Mouse (Mus musculus): ENCODE data around the gene Fadd. TPM values are rescaled to one million over a fixed set of nuclear protein-coding genes. Genes with fewer than 3 reads are reported as not detected.
A peak's percentile ranks its signal among the peaks of the same experiment; 100 is the strongest.

The Fadd gene
- 9.3 and 10.8 TPM in 2 replicates for polyA plus RNA-seq (2012; rRNA removed)
- 9.6 and 11.0 TPM in 2 replicates for polyA plus RNA-seq (2014; fragmentation: Nextera tagmentation; extraction: Ambion mirVana)

- H3K9ac ChIP-seq (ENCODE audit: low read depth, low read length, severe bottlenecking) = peak within 1 kb of the TSS; percentile 80
- 2% methylated on average over 34 of the region's 34 CpGs for WGBS
- DNase-seq (ENCODE audit: low spot score) = peak; percentile 94
Measured at GRCm38 (mm10) chr7:144582284-144582980, at the start of gene Fadd. Gene Fadd, minus strand, starts transcription at chr7:144582463.

GRCm38 (mm10) chr7:144630622-144631021, 48.4 kb upstream of the Fadd start:
- Histone ChIP-seq H3K9ac (ENCODE audit: low read depth, low read length, severe bottlenecking) (no peak overlapping the region), H3K4me3 (replicated peaks; ENCODE audit: low read length) (no peak overlapping the region), H3K4me2 (replicated peaks; ENCODE audit: low read depth, low read length, severe bottlenecking) (no peak overlapping the region), H3K27me3 (ENCODE audit: control insufficient read depth, insufficient read depth, low read length) (no peaks in the 10 kb centered on the region), H3K9me3 (ENCODE audit: control insufficient read depth, low read length) (no peaks in the 10 kb centered on the region), H3K4me1 (ENCODE audit: control insufficient read depth, insufficient read depth, low read length) (peaks cover 6% of the 10 kb centered on the region; the same call in 1 of the 2 replicates), H3K36me3 (ENCODE audit: control insufficient read depth, insufficient read depth, low read length) (no peaks in the 10 kb centered on the region), H3K27ac (replicated peaks; ENCODE audit: low read depth, low read length) (no peak overlapping the region)
- TF ChIP-seq POLR2A (IDR thresholded peaks at IDR 0.05; ENCODE audit: borderline replicate concordance, extremely low read depth, insufficient read depth, insufficient read length) = no peak
- ATAC-seq (ENCODE audit: low FRiP score, low read depth) (no peak), DNase-seq (ENCODE audit: low spot score) (no peak)
- WGBS = 73% methylated on average over 3 of the region's 3 CpGs

More at GRCm38 (mm10) chr7:144582284-144582980, at the start of gene Fadd:
- peak within 1 kb of the TSS; percentile 76 for H3K4me2 ChIP-seq (replicated peaks; ENCODE audit: low read depth, low read length, severe bottlenecking)
- peak within 1 kb of the TSS; percentile 81 for H3K27ac ChIP-seq (replicated peaks; ENCODE audit: low read depth, low read length)
- ATAC-seq (ENCODE audit: low FRiP score, low read depth) = peak; percentile 89
- H3K36me3 ChIP-seq (ENCODE audit: control insufficient read depth, insufficient read depth, low read length) = peaks cover 15% of the 10 kb centered on the region; the same call in 1 of the 2 replicates
- H3K9me3 ChIP-seq (ENCODE audit: control insufficient read depth, low read length) = no peaks in the 10 kb centered on the region
- no peaks in the 10 kb centered on the region for H3K27me3 ChIP-seq (ENCODE audit: control insufficient read depth, insufficient read depth, low read length)
- 0 out of 2 replicates have a peak, but pooled peaks have one; percentile 4 for TF ChIP-seq POLR2A (IDR thresholded peaks at IDR 0.05; ENCODE audit: borderline replicate concordance, extremely low read depth, insufficient read depth, insufficient read length)
- H3K4me1 ChIP-seq (ENCODE audit: control insufficient read depth, insufficient read depth, low read length) = peaks cover 13% of the 10 kb centered on the region
- H3K4me3 ChIP-seq (replicated peaks; ENCODE audit: low read length) = peak within 1 kb of the TSS; percentile 91

GRCm38 (mm10) chr7:144628334-144628915, 46.2 kb upstream of the Fadd start:
- no peak for DNase-seq (ENCODE audit: low spot score)
- Histone ChIP-seq H3K9ac (ENCODE audit: low read depth, low read length, severe bottlenecking) (no peak overlapping the region; the same call in 1 of the 2 replicates), H3K36me3 (ENCODE audit: control insufficient read depth, insufficient read depth, low read length) (no peaks in the 10 kb centered on the region), H3K9me3 (ENCODE audit: control insufficient read depth, low read length) (no peaks in the 10 kb centered on the region), H3K27ac (replicated peaks; ENCODE audit: low read depth, low read length) (no peak overlapping the region), H3K4me1 (ENCODE audit: control insufficient read depth, insufficient read depth, low read length) (peaks cover 6% of the 10 kb centered on the region; the same call in 1 of the 2 replicates), H3K4me3 (replicated peaks; ENCODE audit: low read length) (no peak overlapping the region), H3K4me2 (replicated peaks; ENCODE audit: low read depth, low read length, severe bottlenecking) (no peak overlapping the region), H3K27me3 (ENCODE audit: control insufficient read depth, insufficient read depth, low read length) (no peaks in the 10 kb centered on the region)
- no peak for TF ChIP-seq POLR2A (IDR thresholded peaks at IDR 0.05; ENCODE audit: borderline replicate concordance, extremely low read depth, insufficient read depth, insufficient read length)
- WGBS = 35% methylated on average over 3 of the region's 3 CpGs
- no peak for ATAC-seq (ENCODE audit: low FRiP score, low read depth)

- no peaks in the 10 kb centered on the region for H3K9me3 ChIP-seq (ENCODE audit: control insufficient read depth, low read length)
- no peak overlapping the region for H3K4me3 ChIP-seq (replicated peaks; ENCODE audit: low read length)
- H3K27me3 ChIP-seq (ENCODE audit: control insufficient read depth, insufficient read depth, low read length) = no peaks in the 10 kb centered on the region
- H3K36me3 ChIP-seq (ENCODE audit: control insufficient read depth, insufficient read depth, low read length) = no peaks in the 10 kb centered on the region
- no peak overlapping the region for H3K4me2 ChIP-seq (replicated peaks; ENCODE audit: low read depth, low read length, severe bottlenecking)
- 33% methylated on average over 13 of the region's 13 CpGs for WGBS
- no peak overlapping the region for H3K27ac ChIP-seq (replicated peaks; ENCODE audit: low read depth, low read length)
- ATAC-seq (ENCODE audit: low FRiP score, low read depth) (no peak), DNase-seq (ENCODE audit: low spot score) (no peak)
- H3K4me1 ChIP-seq (ENCODE audit: control insufficient read depth, insufficient read depth, low read length) = peaks cover 6% of the 10 kb centered on the region; the same call in 1 of the 2 replicates
- no peak for TF ChIP-seq POLR2A (IDR thresholded peaks at IDR 0.05; ENCODE audit: borderline replicate concordance, extremely low read depth, insufficient read depth, insufficient read length)
- H3K9ac ChIP-seq (ENCODE audit: low read depth, low read length, severe bottlenecking) = no peak overlapping the region; the same call in 1 of the 2 replicates
Measured at GRCm38 (mm10) chr7:144627606-144628333, 45.5 kb upstream of the Fadd start.

- ATAC-seq (ENCODE audit: low FRiP score, low read depth) (no peak), DNase-seq (ENCODE audit: low spot score) (no peak)
- Histone ChIP-seq H3K4me2 (replicated peaks; ENCODE audit: low read depth, low read length, severe bottlenecking) (no peak overlapping the region), H3K9ac (ENCODE audit: low read depth, low read length, severe bottlenecking) (no peak overlapping the region), H3K27me3 (ENCODE audit: control insufficient read depth, insufficient read depth, low read length) (no peaks in the 10 kb centered on the region), H3K4me3 (replicated peaks; ENCODE audit: low read length) (no peak overlapping the region), H3K4me1 (ENCODE audit: control insufficient read depth, insufficient read depth, low read length) (peaks cover 6% of the 10 kb centered on the region; the same call in 1 of the 2 replicates), H3K27ac (replicated peaks; ENCODE audit: low read depth, low read length) (no peak overlapping the region), H3K9me3 (ENCODE audit: control insufficient read depth, low read length) (no peaks in the 10 kb centered on the region), H3K36me3 (ENCODE audit: control insufficient read depth, insufficient read depth, low read length) (no peaks in the 10 kb centered on the region)
- no peak for TF ChIP-seq POLR2A (IDR thresholded peaks at IDR 0.05; ENCODE audit: borderline replicate concordance, extremely low read depth, insufficient read depth, insufficient read length)
- 89% methylated on average over 2 of the region's 2 CpGs for WGBS
Measured at GRCm38 (mm10) chr7:144626042-144626441, 43.8 kb upstream of the Fadd start.
